10 mouse cellular contexts compared by ENCODE assay signal in the genomic region with DNA sequence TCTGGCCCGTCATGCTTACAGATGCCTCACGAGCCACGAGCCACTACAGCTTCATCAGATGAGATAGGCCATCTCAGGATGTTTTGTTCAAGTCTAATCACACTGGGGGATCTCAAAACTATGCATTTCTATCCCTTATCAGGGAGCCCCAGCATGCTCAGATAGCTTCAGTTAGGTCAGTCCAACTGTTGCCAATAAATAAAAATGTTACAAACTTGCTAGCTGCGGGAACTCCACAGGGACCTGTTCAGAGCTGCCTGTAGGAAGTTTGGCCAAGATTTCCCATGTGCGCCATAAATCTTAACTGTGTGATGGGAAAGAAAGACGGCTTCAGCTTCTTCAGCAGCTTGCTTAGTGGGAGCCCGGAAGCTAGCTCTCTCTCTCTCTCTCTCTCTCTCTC. TPM values are rescaled to one million over a fixed set of nuclear protein-coding genes. Genes with fewer than 3 reads are reported as not detected.
DNase-seq lines count a peak whose midpoint lies in the region; ATAC-seq lines count a peak whose summit lies in the region.
"Had no signal": no experiment of that assay in that cellular context is flagged by ENCODE, and none has a peak within 500 bp of the region (broad histone marks: within the 10 kb centered on the region; RNA-seq: fewer than 3 reads in every experiment).

No protein-coding gene starts in this region.

- H3K27me3 ChIP-seq in intestine, embryonic 14.5 days (replicated peaks; ENCODE audit: control insufficient read depth, insufficient read depth, low read length), result no peaks in the 10 kb centered on the region
- H3K27me3 ChIP-seq in intestine, embryonic 16.5 days (replicated peaks; ENCODE audit: control insufficient read depth, insufficient read depth, low read length), result no peaks in the 10 kb centered on the region
- H3K27me3 ChIP-seq in liver, embryonic 11.5 days (replicated peaks; ENCODE audit: control insufficient read depth, insufficient read depth, low read length), result no peaks in the 10 kb centered on the region

- H3K4me1 ChIP-seq in intestine, embryonic 14.5 days (replicated peaks; ENCODE audit: control insufficient read depth, insufficient read depth, low read length), result no peaks in the 10 kb centered on the region; the same call in 1 of the 2 replicates
- no peaks in the 10 kb centered on the region for H3K4me1 ChIP-seq in intestine, embryonic 16.5 days (ENCODE audit: control insufficient read depth, insufficient read depth, low read length)
- H3K4me1 ChIP-seq in liver, embryonic 11.5 days (replicated peaks; ENCODE audit: control insufficient read depth, insufficient read depth, low read length), result no peaks in the 10 kb centered on the region

- H3K9ac ChIP-seq in intestine, embryonic 14.5 days (ENCODE audit: low read length), result no peak overlapping the region
- no peak overlapping the region for H3K9ac ChIP-seq in intestine, embryonic 16.5 days (ENCODE audit: low read depth, low read length)
- no peak overlapping the region for H3K9ac ChIP-seq in liver, embryonic 11.5 days (ENCODE audit: low read depth, low read length)
- H3K9ac ChIP-seq: liver, embryonic 14.5 days had no signal

- no peaks in the 10 kb centered on the region for H3K9me3 ChIP-seq in intestine, embryonic 14.5 days (ENCODE audit: control insufficient read depth, low read length)
- H3K9me3 ChIP-seq in intestine, embryonic 16.5 days (ENCODE audit: control insufficient read depth, low read length), result no peaks in the 10 kb centered on the region
- no peaks in the 10 kb centered on the region for H3K9me3 ChIP-seq in liver, embryonic 11.5 days (ENCODE audit: control insufficient read depth, low read length)

- no peak overlapping the region for H3K4me2 ChIP-seq in intestine, embryonic 14.5 days (ENCODE audit: low read length)
- no peak overlapping the region for H3K4me2 ChIP-seq in intestine, embryonic 16.5 days (ENCODE audit: low read depth, low read length)
- H3K4me2 ChIP-seq in liver, embryonic 11.5 days, result no peak overlapping the region

- H3K36me3 ChIP-seq in intestine, embryonic 14.5 days (ENCODE audit: control insufficient read depth, insufficient read depth, low read length), result no peaks in the 10 kb centered on the region
- no peaks in the 10 kb centered on the region for H3K36me3 ChIP-seq in intestine, embryonic 16.5 days (ENCODE audit: control insufficient read depth, insufficient read depth, low read length)
- no peaks in the 10 kb centered on the region for H3K36me3 ChIP-seq in liver, embryonic 11.5 days (ENCODE audit: control insufficient read depth, insufficient read depth, low read length)

- DNase-seq in intestine, embryonic 14.5 days (ENCODE audit: low spot score), result peak; percentile 53
- peak; percentile 49 for DNase-seq in adrenal gland, postnatal 14 days
- peak; percentile 19 for DNase-seq in gastrocnemius, postnatal 14 days
- DNase-seq in kidney, postnatal 36 days, result peak; percentile 44 to 53
- no peak for DNase-seq in spleen, postnatal 4 days (ENCODE audit: low spot score in 2 of 2)
- no peak for DNase-seq in liver, embryonic 11.5 days (ENCODE audit: low spot score)
- DNase-seq in layer of hippocampus, adult 11-12 months (ENCODE audit: low spot score), result no peak
- DNase-seq: layer of hippocampus, adult 9-11 months had no signal

- H3K27ac ChIP-seq in intestine, embryonic 14.5 days (ENCODE audit: low read depth), result no peak overlapping the region
- no peak overlapping the region for H3K27ac ChIP-seq in intestine, embryonic 16.5 days (ENCODE audit: low read length)
- H3K27ac ChIP-seq in liver, embryonic 11.5 days (ENCODE audit: low read depth, low read length), result no peak overlapping the region
- H3K27ac ChIP-seq: liver, embryonic 14.5 days had no signal

- no peak overlapping the region for H3K4me3 ChIP-seq in intestine, embryonic 14.5 days (ENCODE audit: low read depth, low read length)
- no peak overlapping the region for H3K4me3 ChIP-seq in intestine, embryonic 16.5 days (ENCODE audit: low read length)
- H3K4me3 ChIP-seq in liver, embryonic 11.5 days (ENCODE audit: low read depth, low read length), result no peak overlapping the region

- WGBS in intestine, embryonic 14.5 days, result 36% methylated on average over 7 of the region's 7 CpGs
- WGBS in intestine, embryonic 16.5 days, result 39% methylated on average over 7 of the region's 7 CpGs
- 44% methylated on average over 7 of the region's 7 CpGs for WGBS in liver, embryonic 11.5 days

- no peak for ATAC-seq in intestine, embryonic 14.5 days (replicated peaks; ENCODE audit: low FRiP score, low TSS enrichment, low read depth)
- ATAC-seq in intestine, embryonic 16.5 days, result no peak
- no peak for ATAC-seq in liver, embryonic 11.5 days (replicated peaks; ENCODE audit: low FRiP score)

- intact Hi-C loops in gastrocnemius, postnatal 14 days (cut with DNase I; ENCODE audit: low total_unique reads), result no loop called here

RNA-seq across cellular contexts. Expression of a gene that starts 15.8 kb away (rescaled TPM):
- 6.3 and 7.4 TPM in 2 replicates for polyA plus RNA-seq in intestine, embryonic 14.5 days (2014; fragmentation: Nextera tagmentation; extraction: Ambion mirVana)
- polyA plus RNA-seq in intestine, embryonic 16.5 days (2015; fragmentation: Nextera tagmentation; extraction: Ambion mirVana), result 4.0 and 4.6 TPM in 2 replicates
- total RNA-seq in adrenal gland, postnatal 14 days (2021), result 8.6 and 19.8 TPM in 2 replicates
- total RNA-seq in gastrocnemius, postnatal 14 days (2021), result 1 to 10 TPM; 3.2 to 3.3 TPM
- polyA plus RNA-seq in liver, embryonic 11.5 days (2014; fragmentation: Nextera tagmentation; extraction: Ambion mirVana), result 4.5 and 5.1 TPM in 2 replicates

Comparison
In these comparisons a context has a peak if more than half of its experiments do, and no peak if none do; other contexts are left out.
1. DNase-seq: peak in intestine, embryonic 14.5 days (single experiment), adrenal gland, postnatal 14 days (single experiment), gastrocnemius, postnatal 14 days (single experiment) and kidney, postnatal 36 days (2 of 2); none in spleen, postnatal 4 days (0 of 2), liver, embryonic 11.5 days (single experiment) and layer of hippocampus, adult 11-12 months (single experiment).